ENCODE assay signal across 9 mouse cellular contexts in genomic region chr14:32015131-32015770, GRCm38 (mm10). TPM values are rescaled to one million over a fixed set of nuclear protein-coding genes. Genes with fewer than 3 reads are reported as not detected.
DNase-seq lines count a peak whose midpoint lies in the region; ATAC-seq and TF ChIP-seq lines count a peak whose summit lies in the region.
"Had no signal": no experiment of that assay in that cellular context is flagged by ENCODE, and none has a peak within 500 bp of the region (broad histone marks: within the 10 kb centered on the region; RNA-seq: fewer than 3 reads in every experiment).

No protein-coding gene starts in this region.

- H3K36me3 ChIP-seq in hindbrain, postnatal 0 days (ENCODE audit: insufficient read depth, low read length) = no peaks in the 10 kb centered on the region
- no peaks in the 10 kb centered on the region for H3K36me3 ChIP-seq in hindbrain, embryonic 10.5 days
- no peaks in the 10 kb centered on the region for H3K36me3 ChIP-seq in lung, embryonic 16.5 days (ENCODE audit: control insufficient read depth, insufficient read depth, low read length)
- H3K36me3 ChIP-seq: hindbrain, embryonic 12.5 days had no signal

- no peak overlapping the region for H3K4me3 ChIP-seq in hindbrain, postnatal 0 days (ENCODE audit: low read length)
- H3K4me3 ChIP-seq in hindbrain, embryonic 10.5 days = no peak overlapping the region
- H3K4me3 ChIP-seq in lung, embryonic 16.5 days (ENCODE audit: low read length) = no peak overlapping the region
- H3K4me3 ChIP-seq: hindbrain, embryonic 12.5 days had no signal

- H3K9ac ChIP-seq in hindbrain, postnatal 0 days (replicated peaks; ENCODE audit: low read length) = no peak overlapping the region
- no peak overlapping the region for H3K9ac ChIP-seq in lung, embryonic 16.5 days (ENCODE audit: low read length)
- H3K9ac ChIP-seq: hindbrain, embryonic 12.5 days had no signal

- TF ChIP-seq CTCF in hindbrain, postnatal 0 days (IDR thresholded peaks at IDR 0.05; ENCODE audit: low read depth) = no peak

- H3K4me2 ChIP-seq in hindbrain, postnatal 0 days (ENCODE audit: low read depth, low read length) = no peak overlapping the region
- H3K4me2 ChIP-seq in lung, embryonic 16.5 days (ENCODE audit: low read depth, low read length) = no peak overlapping the region
- H3K4me2 ChIP-seq: hindbrain, embryonic 12.5 days had no signal

- no peak for ATAC-seq in hindbrain, postnatal 0 days
- ATAC-seq in lung, embryonic 16.5 days (ENCODE audit: low read depth) = peak; percentile 77

- H3K27ac ChIP-seq in hindbrain, postnatal 0 days = peak overlapping the region; percentile 42; the same call in 1 of the 2 replicates
- H3K27ac ChIP-seq in hindbrain, embryonic 10.5 days = no peak overlapping the region
- peak overlapping the region; percentile 36 for H3K27ac ChIP-seq in lung, embryonic 16.5 days (ENCODE audit: low read length)
- H3K27ac ChIP-seq: hindbrain, embryonic 12.5 days had no signal

- peak; percentile 16 for DNase-seq in hindbrain, postnatal 0 days (ENCODE audit: low spot score)
- no peak for DNase-seq in hindbrain, embryonic 10.5 days (ENCODE audit: low spot score)
- DNase-seq in 3T3-L1 (ENCODE audit: low read depth, low spot score) = peak; percentile 99
- DNase-seq in Muller cell, postnatal 12 days (ENCODE audit: inconsistent ontology term) = peak; percentile 94
- DNase-seq in spleen, postnatal 4 days (ENCODE audit: low spot score in 2 of 2) = no peak
- no peak for DNase-seq in frontal cortex, postnatal 14 days (ENCODE audit: low spot score in 2 of 2)
- DNase-seq: right cerebral cortex, postnatal 4 days had no signal

- H3K4me1 ChIP-seq in hindbrain, postnatal 0 days (ENCODE audit: insufficient read depth, low read length) = peaks cover 15% of the 10 kb centered on the region
- H3K4me1 ChIP-seq in hindbrain, embryonic 10.5 days (replicated peaks) = peaks cover 24% of the 10 kb centered on the region
- peaks cover 24% of the 10 kb centered on the region for H3K4me1 ChIP-seq in lung, embryonic 16.5 days (replicated peaks; ENCODE audit: control insufficient read depth, insufficient read depth, low read length)

- H3K27me3 ChIP-seq in hindbrain, postnatal 0 days (ENCODE audit: insufficient read depth, low read length) = no peaks in the 10 kb centered on the region
- H3K27me3 ChIP-seq in hindbrain, embryonic 10.5 days (ENCODE audit: insufficient read depth, poor library complexity, severe bottlenecking) = no peaks in the 10 kb centered on the region
- H3K27me3 ChIP-seq in lung, embryonic 16.5 days (ENCODE audit: control insufficient read depth, insufficient read depth, low read depth, low read length) = no peaks in the 10 kb centered on the region
- H3K27me3 ChIP-seq: hindbrain, embryonic 12.5 days had no signal

- no peaks in the 10 kb centered on the region for H3K9me3 ChIP-seq in hindbrain, postnatal 0 days (ENCODE audit: low read length)
- H3K9me3 ChIP-seq in hindbrain, embryonic 10.5 days = no peaks in the 10 kb centered on the region
- no peaks in the 10 kb centered on the region for H3K9me3 ChIP-seq in lung, embryonic 16.5 days (ENCODE audit: control insufficient read depth, low read length)
- H3K9me3 ChIP-seq: hindbrain, embryonic 12.5 days had no signal

- 73% methylated on average over 7 of the region's 7 CpGs for WGBS in hindbrain, postnatal 0 days
- WGBS in hindbrain, embryonic 10.5 days = 92% methylated on average over 7 of the region's 7 CpGs
- 70% methylated on average over 7 of the region's 7 CpGs for WGBS in lung, embryonic 16.5 days

RNA-seq across cellular contexts. Expression of gene Galnt15, which starts 13.5 kb away (rescaled TPM):
- total RNA-seq in hindbrain, postnatal 0 days (2014; rRNA removed) = 3.3 and 5.1 TPM in 2 replicates
- polyA plus RNA-seq in hindbrain, postnatal 0 days (2015; fragmentation: Nextera tagmentation; extraction: Ambion mirVana) = 1.8 and 2.4 TPM in 2 replicates
- 0.13 and 0.17 TPM in 2 replicates for polyA plus RNA-seq in hindbrain, embryonic 10.5 days (2016; fragmentation: Nextera tagmentation; extraction: Ambion mirVana)
- polyA plus RNA-seq in lung, embryonic 16.5 days (2015; fragmentation: Nextera tagmentation; extraction: Ambion mirVana) = 0.15 and 0.31 TPM in 2 replicates

Comparison
In these comparisons a context has a peak if more than half of its experiments do, and no peak if none do; other contexts are left out.
1. DNase-seq: peak in hindbrain, postnatal 0 days (single experiment), 3T3-L1 (single experiment) and Muller cell, postnatal 12 days (single experiment); none in hindbrain, embryonic 10.5 days (single experiment), spleen, postnatal 4 days (0 of 2) and frontal cortex, postnatal 14 days (0 of 2).